Mouse (Mus musculus) ovary, adult 2 months (tissue): ENCODE results near the gene Pkdrej. TPM values are rescaled to one million over a fixed set of nuclear protein-coding genes. Genes with fewer than 3 reads are reported as not detected.

Experiments used
- polyA plus RNA-seq: library from polyadenylated mRNA; depleted of rRNA; stranded (reverse); fragments of >200 nt; gene quantifications from 2 replicates; pipeline ENCODE4 v1.2.3, GENCODE M21; 2012; rRNA removed

Pkdrej gene
- 0.31 and 0.42 TPM in 2 replicates for polyA plus RNA-seq

GRCm38 (mm10) chr15:85821203-85822010 lies at the start of gene Pkdrej:
Gene Pkdrej, minus strand, starts transcription at chr15:85821734.

GRCm38 (mm10) chr15:85859490-85860031 lies 38.0 kb upstream of the Pkdrej start, which contains the start of gene Gtse1:
Gene Gtse1, plus strand, starts transcription at chr15:85859745.

GRCm38 (mm10) chr15:85831954-85832590 lies 10.5 kb upstream of the Pkdrej start, which contains the start of gene Ttc38:
Gene Ttc38, plus strand, starts transcription at chr15:85832306.

GRCm38 (mm10) chr15:85811535-85812277 lies 9.8 kb downstream of the Pkdrej start, which contains the start of gene Cdpf1:
Gene Cdpf1, minus strand, starts transcription at chr15:85811697.

Other genes starting within 250 kb of the Pkdrej start
- gene Wnt7b, start 239.3 kb downstream of the Pkdrej start, polyA plus RNA-seq: 23.6 and 29.2 TPM in 2 replicates
- 5.0 and 7.0 TPM in 2 replicates for gene Ppara, start 86.8 kb downstream of the Pkdrej start, polyA plus RNA-seq
- 34.7 and 54.3 TPM in 2 replicates for gene Cdpf1, start 10.0 kb downstream of the Pkdrej start, polyA plus RNA-seq
- 5.3 and 7.0 TPM in 2 replicates for gene Ttc38, start 10.6 kb upstream of the Pkdrej start, polyA plus RNA-seq
- gene Gtse1, start 38.0 kb upstream of the Pkdrej start, polyA plus RNA-seq: 10.4 and 12.8 TPM in 2 replicates
- gene Trmu, start 57.6 kb upstream of the Pkdrej start, polyA plus RNA-seq: 40.1 and 46.8 TPM in 2 replicates
- 30.3 and 37.2 TPM in 2 replicates for gene Celsr1, start 212.0 kb upstream of the Pkdrej start, polyA plus RNA-seq
- 26.4 and 26.9 TPM in 2 replicates for gene Gramd4, start 236.0 kb upstream of the Pkdrej start, polyA plus RNA-seq